Mouse (Mus musculus) cerebellum, adult 2 months (tissue): ENCODE results near the gene Gm10192.

Source experiments
- CTCF ChIP-seq: fragments of 200-500 bp; IDR thresholded peaks from 2 replicates; pipeline ENCODE4 v1.5.1; 2011; ENCODE audit warnings: low read depth, mild to moderate bottlenecking, control low read depth, low read length, moderate library complexity, borderline replicate concordance; ENCODE audit not compliant: insufficient read depth
- POLR2A ChIP-seq: fragments of 200-500 bp; IDR thresholded peaks from 2 replicates; pipeline ENCODE4 v1.6.1; 2011; ENCODE audit warnings: low read length, control low read depth, borderline replicate concordance; ENCODE audit not compliant: insufficient read depth

GRCm38 (mm10) chr4:97153554-97153953, 29.4 kb downstream of the Gm10192 start:
- TF ChIP-seq CTCF (no peak), POLR2A (no peak)
